Mouse (Mus musculus) bone marrow macrophage, adult 2 months (primary cell): ENCODE measurements at regions not wholly inside any gene's neighbourhood (a gene's known extent, or its start where the extent isn't known, plus 50 kb on each side); places are given as distances from the start of the nearest gene placed in this dataset.

ENCODE experiments used
- CTCF ChIP-seq: IDR thresholded peaks from 2 replicates; pipeline ENCODE4 v1.5.1; 2012; ENCODE audit warnings: low read depth, mild to moderate bottlenecking, low read length, moderate library complexity
- POLR2A ChIP-seq: IDR thresholded peaks from 2 replicates; pipeline ENCODE4 v1.6.1; 2012; ENCODE audit warnings: mild to moderate bottlenecking, low read depth, low read length, borderline replicate concordance

DNA sequence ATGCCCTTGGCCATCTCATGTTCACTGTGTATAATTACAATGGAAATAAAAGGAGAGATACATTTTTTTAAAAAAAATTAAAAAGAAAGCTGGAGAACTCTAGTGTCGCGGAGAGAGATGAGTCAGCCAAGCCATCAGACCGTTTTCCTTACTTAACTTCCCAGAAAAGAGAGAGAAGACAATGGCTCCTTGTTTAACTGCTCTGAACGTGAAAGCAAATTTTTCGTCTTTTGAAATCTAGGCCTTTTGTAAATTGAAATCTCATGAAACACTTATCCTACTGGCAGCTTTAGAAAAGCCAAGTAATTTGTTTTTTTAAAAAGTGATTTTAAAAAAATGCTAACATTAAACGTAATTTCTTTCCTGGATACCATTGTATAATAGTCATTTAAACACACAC, 89.7 kb upstream of the Runx1 start:
- TF ChIP-seq CTCF (no peak), POLR2A (no peak)
